Comparison of ENCODE assay signal across 1 mouse cellular context in genomic region chr16:22265849-22266376, GRCm38 (mm10).
TF ChIP-seq lines count a peak whose summit lies in the region.

Gene Tra2b, minus strand, starts transcription at chr16:22266005.

TF ChIP-seq in CH12.LX, 34 proteins besides CTCF, POLR2A, EP300 and RAD21 (continued from another document):
- TF ChIP-seq JUND (conservative IDR thresholded peaks at IDR 0.05; ENCODE audit: low read depth, low read length) (no peak), CHD1 (IDR thresholded peaks at IDR 0.05; ENCODE audit: low read depth, low read length) (0 out of 2 replicates have a peak, but pooled peaks have one; percentile 74), ETS1 (conservative IDR thresholded peaks at IDR 0.05; ENCODE audit: low read depth, low read length) (peak; percentile 16; the same call in 1 of the 2 replicates), IRF4 (IDR thresholded peaks at IDR 0.05; ENCODE audit: low read depth, low read length) (peak; percentile 66), E2F4 (IDR thresholded peaks at IDR 0.05; ENCODE audit: insufficient replicate concordance, low read depth, low read length) (peak; percentile 99), ELF1 (IDR thresholded peaks at IDR 0.05; ENCODE audit: low read depth, low read length) (peak; percentile 77), POLR2AphosphoS2 (IDR thresholded peaks at IDR 0.05; ENCODE audit: low read depth, low read length) (peak; percentile 97), ZC3H11A (IDR thresholded peaks at IDR 0.05; ENCODE audit: low read depth, low read length) (no peak), JUN (IDR thresholded peaks at IDR 0.05; ENCODE audit: insufficient read depth, low read depth, low read length) (no peak), BHLHE40 (IDR thresholded peaks at IDR 0.05; ENCODE audit: low read depth, low read length) (no peak), PAX5 (IDR thresholded peaks at IDR 0.05; ENCODE audit: low read length) (no peak), HCFC1 (IDR thresholded peaks at IDR 0.05; ENCODE audit: low read depth, low read length) (peak; percentile 78), MYC (IDR thresholded peaks at IDR 0.05; ENCODE audit: low read depth, low read length) (peak; percentile 79), NRF1 (IDR thresholded peaks at IDR 0.05; ENCODE audit: low read depth, low read length) (peak; percentile 36; the same call in 1 of the 2 replicates), MAZ (IDR thresholded peaks at IDR 0.05; ENCODE audit: low read depth, low read length) (peak; percentile 96), TBP (conservative IDR thresholded peaks at IDR 0.05; ENCODE audit: low read depth, low read length) (peak; percentile 97), KAT2A (IDR thresholded peaks at IDR 0.05; ENCODE audit: insufficient replicate concordance, low read length) (peak; percentile 85)
